Mouse (Mus musculus) embryo, embryonic 11 days (tissue): Measurements from ENCODE around the gene Cd8b1.

Experiments used
- DNase-seq: peaks from one replicate; pipeline ENCODE4 v3.0.0-alpha.2; 2015

Gene Cd8b1

DNA sequence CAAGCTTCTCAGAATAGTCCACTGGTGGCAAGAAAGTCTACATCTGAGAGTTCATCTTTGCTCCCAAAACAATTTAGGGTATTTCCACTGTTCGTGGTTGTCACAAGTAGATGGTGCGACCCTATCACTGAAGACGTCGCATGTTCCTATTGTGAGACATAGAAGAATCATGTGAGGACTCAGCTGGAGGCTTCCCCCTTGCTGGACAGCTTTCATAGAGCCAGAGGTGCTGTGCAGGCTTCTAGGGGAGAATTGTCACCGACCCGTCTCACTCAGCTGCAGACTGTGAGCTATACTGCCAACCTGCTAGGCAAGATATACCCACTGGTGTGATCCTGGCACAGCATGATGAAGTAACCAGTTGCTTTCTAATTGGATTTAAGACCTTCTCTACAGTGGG is 29.6 kb downstream of the Cd8b1 start:
- no peak for DNase-seq

DNA sequence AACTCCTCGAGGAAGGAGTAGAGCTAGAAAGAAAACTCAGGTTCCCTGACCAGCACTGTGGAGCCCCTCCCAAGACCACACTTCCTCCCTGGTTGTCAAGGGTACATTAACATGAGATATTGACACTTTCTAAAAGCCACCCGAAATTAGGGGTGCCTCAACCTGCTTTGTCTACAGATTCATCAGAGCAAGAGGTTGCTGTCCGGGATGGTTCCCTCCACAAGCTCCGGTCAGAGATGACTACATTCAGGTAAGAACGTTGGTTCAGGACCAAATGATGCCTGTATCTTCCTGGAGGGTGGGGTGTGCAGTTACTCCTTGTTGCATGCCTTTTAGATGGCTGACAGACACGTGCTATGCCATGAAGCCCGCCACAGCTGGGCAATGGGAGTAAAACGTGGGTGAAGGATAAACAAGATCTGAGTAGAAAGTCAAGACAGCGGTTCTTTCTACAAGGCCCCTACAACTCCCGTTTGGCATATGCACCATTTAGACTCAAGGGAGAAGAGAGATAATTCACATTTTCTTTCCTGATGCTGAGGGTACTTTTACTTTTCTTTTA is 30.4 kb downstream of the Cd8b1 start:
- DNase-seq = no peak

DNA sequence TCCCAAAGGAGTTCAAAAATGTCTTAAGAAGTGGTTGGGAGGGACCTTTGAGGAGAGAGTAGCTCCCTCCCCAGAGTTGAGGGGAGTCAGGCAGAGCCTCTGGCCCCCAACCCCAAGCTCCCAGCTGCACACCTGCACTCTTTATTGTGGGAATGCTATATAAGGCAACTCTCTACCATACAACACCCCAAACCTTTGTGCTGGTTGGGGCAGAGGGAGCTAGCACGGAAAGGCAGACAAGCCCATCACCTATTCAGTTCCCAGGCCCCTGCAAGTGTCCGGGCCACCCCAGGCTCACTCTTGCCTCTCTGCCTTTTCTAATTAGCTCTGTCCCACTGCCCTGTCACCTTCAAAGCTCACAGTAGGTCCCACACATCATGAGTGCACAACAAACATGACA is 31.1 kb downstream of the Cd8b1 start:
- DNase-seq = no peak

DNA sequence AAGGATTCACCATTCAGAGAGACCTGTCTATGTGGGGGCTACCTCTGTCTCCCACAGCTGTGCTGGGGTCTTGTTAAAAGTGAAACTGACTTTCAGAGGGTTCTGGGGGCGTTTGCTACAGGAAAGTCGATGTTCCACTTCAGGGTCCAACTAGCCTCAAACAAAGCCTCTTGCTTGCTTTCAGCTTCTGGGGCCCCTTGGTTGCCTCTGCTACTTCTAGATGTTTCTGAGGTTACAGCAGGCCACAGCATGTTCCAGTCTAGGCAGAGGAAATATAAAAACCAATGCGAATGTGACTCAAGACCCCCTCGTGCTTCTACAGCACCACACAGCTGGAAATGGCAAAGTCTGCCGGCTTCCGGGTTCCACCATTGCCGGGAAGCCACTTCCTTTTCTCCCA is 34.9 kb downstream of the Cd8b1 start:
- no peak for DNase-seq

DNA sequence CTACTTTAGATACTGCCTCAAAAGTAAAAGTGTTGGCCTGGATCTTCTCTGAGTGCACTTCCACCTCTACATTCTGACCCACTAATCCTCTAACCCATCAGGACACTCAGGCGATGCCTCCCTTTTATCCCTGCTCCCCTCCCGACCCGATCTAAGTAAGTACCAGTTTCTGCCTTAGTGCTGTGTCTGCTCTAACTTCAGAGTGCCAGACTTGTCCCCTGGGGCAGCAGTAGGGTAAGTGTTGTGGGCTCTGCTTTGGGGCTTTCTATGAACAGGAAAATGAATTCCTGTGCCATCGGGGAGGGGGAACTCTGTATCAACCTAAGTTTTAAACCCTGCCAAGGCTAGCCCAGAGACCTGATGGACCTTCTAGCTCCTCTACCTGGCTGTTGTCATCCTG is 37.6 kb downstream of the Cd8b1 start:
- DNase-seq = no peak

DNA sequence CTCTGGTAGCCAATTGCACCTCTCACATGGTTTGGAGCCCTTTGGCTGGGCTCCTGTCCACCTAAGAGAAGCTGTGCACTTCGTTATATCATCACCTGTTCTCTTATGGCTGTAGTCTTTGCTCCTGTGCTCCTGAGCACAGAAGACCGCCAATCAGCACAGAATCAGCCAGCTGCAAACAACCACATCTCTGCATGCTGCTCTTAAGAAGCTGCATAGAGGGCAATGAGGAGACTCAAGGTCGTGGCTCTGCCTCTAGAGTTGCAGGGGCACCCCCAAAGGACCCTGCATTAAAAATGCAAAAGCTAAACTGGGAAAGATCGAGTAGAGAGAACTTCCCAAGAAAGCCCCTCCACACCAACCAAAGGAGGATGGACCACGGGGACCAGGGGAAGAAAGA is 38.2 kb downstream of the Cd8b1 start:
- no peak for DNase-seq

DNA sequence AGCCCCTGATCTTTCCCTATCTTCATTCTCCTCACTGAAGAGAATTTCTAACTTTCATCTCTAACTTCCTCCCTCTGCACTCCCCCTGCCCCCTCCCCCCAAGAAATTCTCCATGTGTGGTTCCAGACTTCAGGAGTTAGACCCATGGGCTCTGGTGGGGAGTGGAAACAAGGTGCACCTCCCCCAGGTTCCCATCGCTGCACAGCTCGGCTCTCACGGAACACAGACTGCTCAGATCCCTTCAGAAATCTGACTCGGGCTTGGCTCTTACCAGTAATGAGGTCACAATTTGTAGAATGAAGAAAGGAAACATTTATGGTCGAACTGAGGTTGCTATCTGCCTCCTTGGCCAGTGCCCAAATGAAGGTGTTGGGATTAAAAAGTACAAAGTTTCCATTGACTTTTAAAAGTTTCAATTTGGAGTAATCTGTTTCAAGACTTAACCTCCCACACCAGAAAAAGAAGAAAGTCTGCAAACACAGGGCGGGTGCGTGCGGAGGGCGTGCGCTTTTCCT is 38.6 kb downstream of the Cd8b1 start:
- no peak for DNase-seq

DNA sequence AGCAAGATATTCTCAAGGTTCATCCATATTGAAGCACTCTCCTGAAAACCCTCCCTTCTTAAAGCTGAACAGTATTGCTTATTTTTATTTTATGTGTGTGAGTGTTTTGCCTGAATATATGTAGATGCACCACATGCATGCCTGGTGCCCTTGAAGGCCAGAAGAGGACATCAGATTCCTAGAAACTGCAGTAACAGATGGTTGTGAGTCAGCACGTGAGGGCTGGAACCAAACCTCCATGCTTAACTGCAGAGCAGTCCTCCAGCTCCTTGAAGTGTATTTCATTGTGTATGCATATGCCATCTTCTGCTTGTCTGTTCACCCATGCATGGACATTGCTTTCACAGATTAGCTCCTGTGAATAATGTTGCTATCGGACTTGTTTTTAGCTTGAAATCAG is 41.4 kb downstream of the Cd8b1 start:
- DNase-seq = no peak

DNA sequence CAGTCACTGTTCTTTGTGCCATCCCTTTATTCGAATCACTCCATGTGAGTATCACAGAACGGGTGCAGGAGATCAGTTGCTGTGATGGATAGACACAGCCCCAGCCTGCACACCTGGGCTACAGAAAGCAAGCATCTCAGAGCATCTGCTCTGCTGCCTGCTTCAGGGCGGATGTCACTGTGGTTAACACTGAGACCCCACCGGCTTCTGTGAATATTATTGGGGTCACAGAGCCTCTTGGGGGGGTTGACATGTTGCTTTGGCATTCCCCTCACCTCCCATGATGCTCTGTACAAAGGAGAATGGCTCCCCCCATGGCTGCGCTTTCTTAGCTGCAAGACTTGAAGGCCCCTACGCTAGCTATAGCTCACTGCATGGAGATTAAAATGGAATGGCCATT is 46.8 kb downstream of the Cd8b1 start:
- DNase-seq = no peak

DNA sequence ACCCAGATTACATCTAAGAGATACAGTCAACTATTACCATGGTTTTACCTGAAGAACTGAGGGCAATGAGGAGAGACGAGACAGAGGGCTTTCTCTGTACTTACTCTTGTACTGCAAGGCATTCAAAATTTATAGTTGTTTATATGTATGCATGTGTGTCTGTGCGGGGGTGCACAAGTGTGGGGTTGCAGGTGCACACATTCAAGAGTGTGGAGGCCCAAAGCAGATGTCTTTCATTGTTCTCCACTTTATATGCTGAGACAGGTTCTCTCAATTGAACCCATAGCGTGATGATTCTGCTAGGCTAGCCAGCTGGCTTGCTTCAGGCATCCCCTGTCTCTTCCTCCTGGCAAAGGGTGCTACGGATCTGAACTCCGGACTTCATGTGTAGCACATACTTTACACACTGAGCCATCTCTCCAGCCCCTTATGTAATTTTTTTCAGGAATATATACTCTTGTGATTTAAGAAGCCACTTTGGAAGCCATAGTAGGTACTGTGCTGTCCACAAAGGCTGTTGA is 48.6 kb downstream of the Cd8b1 start:
- no peak for DNase-seq

DNA sequence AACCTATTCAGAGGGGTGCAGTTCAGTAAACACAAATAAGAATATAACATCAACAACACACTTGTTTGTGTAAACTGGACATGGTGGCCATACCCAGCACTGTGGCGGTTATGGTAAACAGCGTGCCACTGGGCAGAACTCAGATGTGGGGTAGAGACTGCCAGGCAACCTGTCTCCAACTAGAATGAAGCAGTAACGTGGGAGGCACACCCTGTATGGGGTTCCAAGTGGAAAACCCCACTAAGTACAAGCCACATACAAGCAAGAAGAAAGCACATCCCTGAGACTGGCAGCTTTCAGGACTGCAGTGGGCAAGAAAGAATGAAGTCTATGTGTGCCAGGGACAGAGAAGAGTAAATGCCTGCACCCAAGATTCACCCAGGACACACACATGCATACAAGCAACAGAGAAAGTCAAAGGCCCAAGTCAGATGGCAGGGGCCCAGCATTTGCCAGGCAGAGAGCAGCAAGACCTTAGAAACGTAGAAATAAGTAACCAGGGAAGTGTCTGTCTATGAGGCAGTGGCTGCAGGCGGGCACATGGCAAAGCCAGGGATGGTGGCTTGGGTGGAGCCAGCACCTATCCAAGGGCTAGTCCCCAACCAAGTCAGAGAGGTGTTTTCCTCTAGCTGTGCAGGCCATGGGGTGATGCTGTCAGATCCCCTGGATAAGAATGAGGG is 49.6 kb downstream of the Cd8b1 start:
- no peak for DNase-seq

DNA sequence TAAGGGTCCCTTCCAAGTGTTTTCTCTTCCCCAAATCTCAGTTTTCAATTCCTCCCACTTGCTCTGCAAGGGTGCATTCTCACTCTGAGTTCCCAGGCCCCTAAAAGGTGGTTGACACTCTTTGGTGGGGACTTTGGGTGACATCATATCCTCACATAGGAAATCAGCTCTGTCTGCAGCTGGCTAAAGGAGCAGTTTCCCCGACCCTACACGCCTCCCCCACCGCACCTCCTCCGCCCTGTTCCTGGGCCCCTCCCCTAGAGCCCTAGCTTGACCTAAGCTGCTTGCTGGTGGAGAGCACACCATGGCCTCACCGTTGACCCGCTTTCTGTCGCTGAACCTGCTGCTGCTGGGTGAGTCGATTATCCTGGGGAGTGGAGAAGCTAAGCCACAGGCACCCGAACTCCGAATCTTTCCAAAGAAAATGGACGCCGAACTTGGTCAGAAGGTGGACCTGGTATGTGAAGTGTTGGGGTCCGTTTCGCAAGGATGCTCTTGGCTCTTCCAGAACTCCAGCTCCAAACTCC is 50.7 kb downstream of the Cd8b1 start, which contains the start of gene Cd8a:
Cd8a (plus strand) TSS at position 179 of the 527 bp plus-strand sequence.
- no peak for DNase-seq

DNA sequence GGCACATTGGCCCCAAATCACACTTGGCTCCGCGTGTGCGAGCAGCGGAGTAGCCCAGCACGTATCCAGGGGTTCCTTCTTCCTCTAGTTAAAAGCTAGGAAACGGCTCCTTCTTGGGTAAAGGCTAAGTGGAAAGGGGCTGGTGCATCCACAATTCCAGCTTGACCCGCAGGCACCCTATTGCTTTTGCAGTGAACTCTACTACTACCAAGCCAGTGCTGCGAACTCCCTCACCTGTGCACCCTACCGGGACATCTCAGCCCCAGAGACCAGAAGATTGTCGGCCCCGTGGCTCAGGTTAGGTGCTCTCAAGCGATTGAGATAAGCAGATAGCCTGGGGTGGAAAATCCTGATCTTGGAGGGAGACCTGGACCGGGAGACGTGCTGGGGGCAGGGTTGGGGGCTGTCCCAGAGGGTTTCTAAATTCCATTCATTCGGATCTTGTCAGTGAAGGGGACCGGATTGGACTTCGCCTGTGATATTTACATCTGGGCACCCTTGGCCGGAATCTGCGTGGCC is 51.8 kb downstream of the Cd8b1 start:
- DNase-seq = no peak

DNA sequence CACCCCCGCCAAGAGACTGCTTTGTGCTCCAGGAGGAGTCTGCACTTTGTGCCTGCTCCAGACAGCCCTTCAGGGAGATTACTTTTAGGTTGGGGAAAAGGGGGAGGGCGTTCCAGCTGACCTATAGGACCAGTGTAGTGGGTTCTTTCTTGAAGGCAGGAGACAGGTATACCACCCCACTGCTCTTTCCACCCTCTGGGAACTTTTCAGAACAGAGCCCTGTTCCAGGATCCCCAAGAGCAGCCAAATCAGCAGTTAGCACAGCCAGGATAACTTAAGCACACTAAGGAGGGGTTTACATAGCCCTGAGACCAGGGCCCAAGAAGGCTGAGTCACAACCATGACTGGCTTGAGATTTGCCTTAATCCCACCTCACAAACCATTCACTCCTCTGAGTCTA is 52.3 kb downstream of the Cd8b1 start:
- DNase-seq = no peak

DNA sequence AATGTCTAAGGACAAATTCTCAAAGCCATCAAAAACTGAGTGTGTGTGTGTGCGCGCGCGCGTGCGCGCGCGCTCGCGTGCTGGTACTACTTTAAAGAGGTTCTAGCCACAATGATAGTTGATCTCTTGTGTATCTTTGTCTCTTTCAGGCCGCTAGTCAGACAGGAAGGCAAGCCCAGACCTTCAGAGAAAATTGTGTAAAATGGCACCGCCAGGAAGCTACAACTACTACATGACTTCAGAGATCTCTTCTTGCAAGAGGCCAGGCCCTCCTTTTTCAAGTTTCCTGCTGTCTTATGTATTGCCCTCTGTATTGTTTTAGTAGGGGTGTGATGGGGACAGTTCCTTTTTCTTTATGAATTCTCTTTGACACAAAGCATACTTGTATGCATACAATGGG is 54.1 kb downstream of the Cd8b1 start:
- DNase-seq = no peak

DNA sequence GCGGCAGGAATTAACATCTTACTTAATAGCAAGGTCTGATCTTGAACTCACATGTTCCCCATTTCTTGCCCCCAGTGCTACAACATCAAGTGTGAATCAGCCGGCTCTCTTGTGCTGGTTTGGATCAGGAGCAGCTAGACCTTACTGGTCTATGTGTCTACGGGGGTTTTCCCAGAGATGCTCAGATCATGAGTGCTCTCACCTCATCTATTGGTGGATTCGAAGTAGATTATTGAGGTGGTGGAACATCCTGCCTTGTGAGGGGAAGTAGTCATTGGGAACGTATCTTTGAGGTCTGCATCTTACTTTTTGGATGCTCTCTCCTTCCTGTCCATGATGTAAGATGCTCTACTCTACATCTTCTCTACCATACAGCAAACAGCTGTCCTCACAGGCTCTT is 59.1 kb downstream of the Cd8b1 start:
- no peak for DNase-seq
